Comparison of ENCODE assay signal across 10 mouse cellular contexts in the genomic region with DNA sequence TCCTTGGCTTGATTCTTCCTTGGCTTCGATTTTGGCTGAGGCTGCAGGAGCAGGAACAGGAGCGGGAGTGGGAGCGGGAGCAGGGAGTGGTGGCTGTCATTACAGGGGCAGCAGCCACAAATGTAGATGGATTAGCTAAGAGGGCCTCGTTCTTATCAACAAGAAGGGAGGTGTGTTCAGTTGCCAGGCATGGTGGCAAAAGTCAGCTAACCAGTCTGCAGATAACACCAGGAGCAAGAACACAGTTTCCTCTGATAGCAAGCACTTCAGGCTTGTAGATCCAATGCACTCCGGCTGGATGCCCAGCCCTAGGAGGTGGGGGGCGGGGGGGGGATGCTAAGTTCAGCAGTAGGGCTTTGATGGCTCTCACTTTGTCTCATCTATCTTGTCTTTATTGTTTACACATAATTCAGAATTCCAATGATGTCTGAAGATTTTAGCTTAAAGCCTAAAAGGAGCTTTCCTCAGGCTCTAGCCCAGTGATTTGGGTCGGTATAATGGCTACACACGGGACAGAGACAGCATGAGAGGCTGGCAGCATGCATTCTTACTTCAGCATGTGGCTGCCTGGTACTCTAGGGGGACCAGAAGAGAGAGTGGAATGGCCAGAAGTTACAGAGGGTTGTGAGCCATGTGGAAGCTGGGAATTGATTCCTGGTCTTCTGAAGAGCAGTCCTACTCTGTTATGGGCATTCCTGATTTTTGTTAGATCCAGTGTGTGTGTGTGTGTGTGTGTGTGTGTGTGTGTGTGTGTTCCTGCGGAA. TPM values are rescaled to one million over a fixed set of nuclear protein-coding genes. Genes with fewer than 3 reads are reported as not detected.
DNase-seq lines count a peak whose midpoint lies in the region; ATAC-seq and TF ChIP-seq lines count a peak whose summit lies in the region.
"Had no signal": no experiment of that assay in that cellular context is flagged by ENCODE, and none has a peak within 500 bp of the region (broad histone marks: within the 10 kb centered on the region; RNA-seq: fewer than 3 reads in every experiment).

No protein-coding gene starts in this region.

- ATAC-seq in erythroblast, adult 5-6 weeks (replicated peaks; ENCODE audit: low FRiP score, poor library complexity, severe bottlenecking): peak; percentile 49
- no peak for ATAC-seq in intestine, embryonic 14.5 days (replicated peaks; ENCODE audit: low FRiP score, low TSS enrichment, low read depth)
- ATAC-seq in midbrain, embryonic 14.5 days (ENCODE audit: low FRiP score, low TSS enrichment): no peak

- H3K9me3 ChIP-seq in intestine, embryonic 14.5 days (ENCODE audit: control insufficient read depth, low read length): no peaks in the 10 kb centered on the region
- H3K9me3 ChIP-seq in midbrain, embryonic 14.5 days (ENCODE audit: control insufficient read depth, low read length): no peaks in the 10 kb centered on the region
- H3K9me3 ChIP-seq: lung, embryonic 15.5 days had no signal

- 0 out of 2 replicates have a peak overlapping the region, but pooled peaks have one; percentile 44 for H3K27ac ChIP-seq in left cerebral cortex, adult 2 months
- peak overlapping the region; percentile 99; the same call in 1 of the 2 replicates for H3K27ac ChIP-seq in intestine, embryonic 14.5 days (ENCODE audit: low read depth)
- 0 out of 2 replicates have a peak overlapping the region, but pooled peaks have one; percentile 98 for H3K27ac ChIP-seq in midbrain, embryonic 14.5 days (replicated peaks; ENCODE audit: low read depth, low read length)

- H3K9ac ChIP-seq in intestine, embryonic 14.5 days (ENCODE audit: low read length): no peak overlapping the region
- H3K9ac ChIP-seq in midbrain, embryonic 14.5 days (replicated peaks; ENCODE audit: low read length): no peak overlapping the region; the same call in 1 of the 2 replicates

- no peak overlapping the region for H3K4me2 ChIP-seq in intestine, embryonic 14.5 days (ENCODE audit: low read length)
- H3K4me2 ChIP-seq in midbrain, embryonic 14.5 days (ENCODE audit: low read length): no peak overlapping the region

- intact Hi-C loops in left cerebral cortex, adult 2 months (cut with DNase I): loop anchor here (5.0 kb wide), 2 partner anchors 92 to 98 kb away; a partner anchor contains a TSS

- H3K4me3 ChIP-seq in left cerebral cortex, adult 2 months: no peak overlapping the region
- H3K4me3 ChIP-seq in intestine, embryonic 14.5 days (ENCODE audit: low read depth, low read length): no peak overlapping the region
- H3K4me3 ChIP-seq in midbrain, embryonic 14.5 days (replicated peaks; ENCODE audit: low read depth, low read length): no peak overlapping the region

- H3K27me3 ChIP-seq in intestine, embryonic 14.5 days (replicated peaks; ENCODE audit: control insufficient read depth, insufficient read depth, low read length): no peaks in the 10 kb centered on the region
- H3K27me3 ChIP-seq in midbrain, embryonic 14.5 days (ENCODE audit: control insufficient read depth, insufficient read depth, low read length): no peaks in the 10 kb centered on the region
- H3K27me3 ChIP-seq: lung, embryonic 15.5 days had no signal

- no peaks in the 10 kb centered on the region for H3K36me3 ChIP-seq in intestine, embryonic 14.5 days (ENCODE audit: control insufficient read depth, insufficient read depth, low read length)
- H3K36me3 ChIP-seq in midbrain, embryonic 14.5 days (ENCODE audit: control insufficient read depth, insufficient read depth, low read length): no peaks in the 10 kb centered on the region
- H3K36me3 ChIP-seq: lung, embryonic 15.5 days had no signal

- no peak for TF ChIP-seq CTCF in left cerebral cortex, adult 2 months (IDR thresholded peaks at IDR 0.05)

- 32% methylated on average over 9 of the region's 9 CpGs for WGBS in intestine, embryonic 14.5 days
- 64% methylated on average over 9 of the region's 9 CpGs for WGBS in midbrain, embryonic 14.5 days

- no peak for DNase-seq in left cerebral cortex, adult 2 months (ENCODE audit: extremely low spot score in 1 of 2, low spot score in 2 of 2)
- DNase-seq in left cerebral cortex, adult 11 months (ENCODE audit: low spot score): no peak
- DNase-seq in intestine, embryonic 14.5 days (ENCODE audit: low spot score): peak; percentile 52
- DNase-seq in midbrain, embryonic 14.5 days: no peak
- no peak for DNase-seq in spleen, postnatal 10 days (ENCODE audit: low spot score in 2 of 2)
- no peak for DNase-seq in urinary bladder, adult 18-20 months (ENCODE audit: low spot score in 2 of 2)
- DNase-seq in urinary bladder, adult 2 months (ENCODE audit: low spot score): no peak
- DNase-seq: kidney, postnatal 14 days had no signal

- H3K4me1 ChIP-seq in intestine, embryonic 14.5 days (replicated peaks; ENCODE audit: control insufficient read depth, insufficient read depth, low read length): peaks cover 26% of the 10 kb centered on the region
- peaks cover 23% of the 10 kb centered on the region for H3K4me1 ChIP-seq in midbrain, embryonic 14.5 days (ENCODE audit: control insufficient read depth, insufficient read depth, low read length)

RNA-seq across cellular contexts. Expression of a gene that starts 1.6 kb away (rescaled TPM):
- 10 to 100 TPM; 62.8 to 74.0 TPM for total RNA-seq in left cerebral cortex, adult 2 months (2021)
- total RNA-seq in erythroblast, adult 5-6 weeks (2015; ENCODE audit: low replicate concordance): 16.3 and 29.0 TPM in 2 replicates
- total RNA-seq in erythroblast, adult 5-6 weeks (2017; ENCODE audit: low replicate concordance): 14.0 and 26.5 TPM in 2 replicates
- polyA plus RNA-seq in intestine, embryonic 14.5 days (2014; fragmentation: Nextera tagmentation; extraction: Ambion mirVana): 35.9 and 37.6 TPM in 2 replicates
- polyA plus RNA-seq in midbrain, embryonic 14.5 days (2014; fragmentation: Nextera tagmentation; extraction: Ambion mirVana): 26.4 and 34.9 TPM in 2 replicates
- polyA plus RNA-seq in urinary bladder, adult 2 months (2012; rRNA removed): 27.0 and 33.0 TPM in 2 replicates

RNA-seq across cellular contexts. Expression of a gene that starts 26.9 kb away (rescaled TPM):
- total RNA-seq in left cerebral cortex, adult 2 months (2021): 1 to 10 TPM; 6.7 to 6.9 TPM
- 24.6 and 32.8 TPM in 2 replicates for total RNA-seq in erythroblast, adult 5-6 weeks (2015; ENCODE audit: low replicate concordance)
- 20.9 and 22.6 TPM in 2 replicates for total RNA-seq in erythroblast, adult 5-6 weeks (2017; ENCODE audit: low replicate concordance)
- polyA plus RNA-seq in intestine, embryonic 14.5 days (2014; fragmentation: Nextera tagmentation; extraction: Ambion mirVana): 19.1 and 19.8 TPM in 2 replicates
- polyA plus RNA-seq in midbrain, embryonic 14.5 days (2014; fragmentation: Nextera tagmentation; extraction: Ambion mirVana): 3.8 and 6.8 TPM in 2 replicates
- polyA plus RNA-seq in urinary bladder, adult 2 months (2012; rRNA removed): 47.2 and 50.2 TPM in 2 replicates

RNA-seq across cellular contexts. Expression of a gene that starts 53.8 kb away (rescaled TPM):
- total RNA-seq in left cerebral cortex, adult 2 months (2021): 10 to 100 TPM; 21.7 to 28.7 TPM
- 18.2 and 36.5 TPM in 2 replicates for total RNA-seq in erythroblast, adult 5-6 weeks (2015; ENCODE audit: low replicate concordance)
- 18.7 and 21.0 TPM in 2 replicates for total RNA-seq in erythroblast, adult 5-6 weeks (2017; ENCODE audit: low replicate concordance)
- polyA plus RNA-seq in intestine, embryonic 14.5 days (2014; fragmentation: Nextera tagmentation; extraction: Ambion mirVana): 23.4 and 23.8 TPM in 2 replicates
- polyA plus RNA-seq in midbrain, embryonic 14.5 days (2014; fragmentation: Nextera tagmentation; extraction: Ambion mirVana): 32.5 and 34.3 TPM in 2 replicates
- polyA plus RNA-seq in urinary bladder, adult 2 months (2012; rRNA removed): 40.0 and 44.7 TPM in 2 replicates

Comparison
In these comparisons a context has a peak if more than half of its experiments do, and no peak if none do; other contexts are left out.
1. H3K27ac ChIP-seq: peak in every context shown above with its lines; median percentile 99 in intestine, embryonic 14.5 days; 98 in midbrain, embryonic 14.5 days; 44 in left cerebral cortex, adult 2 months.